Mouse (Mus musculus): ENCODE measurements around the gene Rgl1.

The Rgl1 gene

DNA sequence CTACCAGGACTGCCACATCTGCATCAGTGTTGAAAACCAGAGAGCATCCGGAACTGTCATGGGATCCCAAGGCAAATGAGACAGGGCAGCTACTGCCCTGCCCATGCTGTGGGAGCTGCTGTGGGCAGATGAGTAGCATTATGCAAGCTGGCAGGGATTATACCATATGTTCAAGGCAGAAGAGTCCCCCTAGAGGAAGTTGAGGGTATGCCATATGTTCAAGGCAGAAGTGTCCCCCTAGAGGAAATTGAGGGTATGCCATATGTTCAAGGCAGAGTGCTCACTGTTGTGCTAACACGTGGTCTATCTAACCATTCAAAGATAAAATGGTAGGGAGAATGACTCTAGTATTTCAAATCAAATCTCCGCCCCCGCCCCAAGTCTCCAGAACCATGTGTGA, 254.9 kb downstream of the Rgl1 start:
- DNase-seq (ENCODE audit: low read depth, low spot score) = peak; percentile 55

DNA sequence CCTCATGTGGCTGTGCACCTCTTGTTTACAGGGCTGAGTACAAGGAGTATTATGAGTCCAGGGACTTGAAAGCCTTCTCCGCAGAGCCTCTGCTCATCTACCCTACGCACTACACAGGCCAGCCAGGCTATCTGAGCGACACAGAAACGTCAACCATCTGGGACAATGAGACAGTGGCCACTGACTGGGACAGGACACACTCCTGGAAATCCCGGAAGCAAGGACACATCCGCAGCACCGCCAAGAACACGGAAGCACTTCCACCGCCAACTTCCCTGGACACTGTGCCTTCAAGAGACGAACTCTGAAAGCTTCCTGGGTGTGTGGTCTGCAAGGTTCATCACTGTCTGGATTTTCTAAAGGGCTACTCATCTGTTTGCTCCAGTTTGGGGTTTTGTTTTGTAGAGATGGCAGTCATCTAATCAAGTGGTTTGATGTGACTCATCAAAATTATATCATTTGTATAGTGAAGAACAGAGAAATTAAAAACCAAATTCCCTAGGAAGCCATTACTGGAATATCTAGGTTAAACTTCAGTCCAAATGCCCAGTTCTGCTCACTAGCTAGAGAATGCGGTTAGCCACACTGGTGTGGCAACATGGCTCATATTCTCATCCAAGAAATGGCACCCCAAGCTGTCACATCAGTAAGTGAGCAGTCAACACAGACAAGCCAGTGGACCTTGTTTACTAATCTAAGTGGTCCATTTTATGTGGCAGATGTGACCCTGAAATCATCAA, 257.5 kb downstream of the Rgl1 start:
- no peak for DNase-seq (ENCODE audit: low read depth, low spot score)

DNA sequence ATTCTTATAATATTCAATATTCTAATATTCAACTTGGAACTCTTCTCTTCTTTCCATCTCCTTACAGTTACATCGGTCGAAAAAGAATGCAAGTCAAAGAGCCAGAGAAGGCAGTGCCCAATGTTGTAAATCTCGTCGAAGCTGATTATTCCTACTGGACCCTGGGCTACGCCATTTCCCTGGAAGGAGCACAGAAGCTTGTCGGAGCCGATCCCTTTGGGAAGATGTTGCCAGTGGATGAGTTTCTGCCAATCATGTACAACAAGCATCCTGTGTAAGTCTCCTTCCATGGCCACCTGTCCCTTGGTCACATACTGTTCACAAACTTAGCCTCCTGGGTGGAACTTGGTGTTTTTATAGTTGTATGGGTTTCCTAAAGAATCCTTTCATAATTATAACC, 259.4 kb downstream of the Rgl1 start:
- no peak for DNase-seq (ENCODE audit: low read depth, low spot score)

DNA sequence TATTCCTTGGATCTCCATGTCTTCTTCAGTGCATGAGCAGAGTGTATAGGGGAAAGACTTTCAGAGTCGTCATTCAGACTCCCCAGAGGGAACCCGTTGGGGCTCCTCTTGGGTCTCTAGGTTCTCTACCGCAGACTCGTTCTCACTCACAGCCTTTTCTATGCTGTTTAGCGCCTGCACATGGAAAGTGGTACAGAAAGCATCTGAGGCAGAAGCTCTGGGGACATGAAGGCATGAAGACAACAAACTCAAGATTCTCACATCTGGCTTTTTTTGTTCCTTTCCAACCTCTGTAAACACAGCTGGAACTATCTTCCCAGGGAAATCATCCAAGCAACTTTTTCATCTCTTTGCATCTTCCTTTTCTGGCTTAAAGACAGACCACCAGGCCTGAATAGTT, 260.0 kb downstream of the Rgl1 start:
- DNase-seq (ENCODE audit: low read depth, low spot score) = no peak

DNA sequence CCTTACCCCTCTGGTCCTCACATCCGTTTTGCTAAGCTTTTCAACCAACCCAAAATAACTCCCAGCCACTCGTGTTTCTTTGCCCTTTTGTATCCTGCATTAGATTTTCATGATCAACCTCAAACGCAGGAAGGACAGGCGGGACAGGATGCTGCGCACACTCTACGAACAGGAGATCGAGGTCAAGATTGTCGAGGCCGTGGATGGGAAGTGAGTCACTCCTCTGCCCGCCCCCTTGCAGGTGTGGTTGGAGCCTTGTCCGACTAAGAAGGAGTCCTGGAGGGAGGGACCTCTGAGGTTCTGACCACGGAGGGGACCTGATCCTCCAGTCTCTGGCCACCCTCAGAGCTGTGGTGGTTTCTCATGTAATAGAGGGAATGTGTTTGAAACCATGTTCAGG, 266.3 kb downstream of the Rgl1 start:
- no peak for DNase-seq (ENCODE audit: low read depth, low spot score)

DNA sequence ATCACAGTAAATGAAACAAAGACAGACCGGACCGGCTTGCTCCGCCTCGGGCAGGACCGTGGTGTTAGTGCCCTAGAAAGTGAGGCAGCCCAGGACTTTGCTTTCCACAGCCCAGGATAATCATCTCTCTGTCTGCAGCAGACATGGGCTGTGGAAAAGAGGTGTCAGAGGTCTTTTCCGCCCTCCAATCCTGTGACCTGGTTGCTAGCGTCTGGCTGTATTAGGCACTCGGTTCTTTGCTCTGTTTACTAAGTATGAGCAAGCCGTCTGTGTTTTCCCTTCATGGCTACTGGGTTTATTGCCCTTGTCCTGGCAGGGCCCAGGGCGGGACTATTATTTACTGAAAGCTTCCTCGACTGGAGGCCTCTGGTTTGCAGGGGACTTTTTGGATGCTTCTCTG, 268.6 kb downstream of the Rgl1 start:
- DNase-seq (ENCODE audit: low read depth, low spot score) = no peak

DNA sequence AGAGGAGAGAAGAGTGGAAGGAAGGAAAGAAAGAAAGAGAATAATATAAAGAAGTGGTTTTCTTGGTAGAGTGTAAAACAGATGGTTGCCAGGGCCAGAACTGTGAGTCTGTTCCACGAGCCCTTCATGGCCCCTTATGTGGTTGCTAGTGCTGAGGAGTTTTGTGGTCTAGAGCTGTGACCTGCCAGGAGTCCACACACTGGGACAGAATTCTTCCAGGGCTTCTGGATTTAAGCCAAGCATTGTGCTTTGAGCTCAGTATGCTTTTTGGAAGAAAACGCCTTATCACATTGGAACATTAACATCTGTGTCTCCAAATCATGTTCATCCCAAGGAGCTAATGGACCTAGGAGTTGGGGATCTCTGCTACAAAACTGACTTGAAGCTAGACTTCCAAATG, 269.3 kb downstream of the Rgl1 start:
- DNase-seq (ENCODE audit: low read depth, low spot score) = no peak

DNA sequence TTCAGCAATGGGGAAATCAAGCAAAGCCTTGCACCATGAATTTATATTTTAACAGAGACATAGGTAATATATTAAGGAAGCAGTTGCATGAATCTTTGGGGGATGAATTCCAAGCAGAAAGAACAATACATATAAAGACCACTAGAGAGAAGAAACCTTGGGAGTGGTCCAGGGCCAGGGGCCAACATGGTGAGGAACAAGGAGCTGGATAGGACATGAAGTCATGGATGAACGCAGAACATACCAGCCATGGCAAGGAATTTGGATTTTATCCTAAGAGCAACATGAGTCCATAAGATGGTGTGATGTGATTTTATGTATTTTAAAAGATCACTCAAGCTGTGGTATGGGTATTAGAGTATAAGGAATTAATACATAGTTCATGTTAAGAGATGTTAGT, 273.9 kb downstream of the Rgl1 start:
- no peak for DNase-seq (ENCODE audit: low read depth, low spot score)

DNA sequence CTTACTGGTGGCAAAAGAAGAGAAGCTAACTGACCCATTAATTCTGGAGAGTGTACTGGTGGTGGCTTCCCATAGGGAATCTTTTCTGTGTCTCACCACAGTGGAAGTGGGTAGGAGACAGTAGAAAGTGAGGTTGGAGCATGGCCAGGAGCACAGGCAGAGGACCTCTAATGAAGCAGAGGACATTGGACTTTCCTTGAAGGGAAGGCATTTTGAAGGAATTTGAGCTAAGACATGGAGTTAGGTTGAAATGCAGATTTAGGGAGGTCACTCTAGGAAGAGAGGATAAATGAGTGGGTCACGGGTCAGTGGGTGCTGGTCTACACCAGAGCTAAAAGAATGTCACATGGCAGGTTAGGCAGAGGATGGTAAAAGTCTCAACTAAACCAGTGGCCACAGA, 275.3 kb downstream of the Rgl1 start:
- DNase-seq (ENCODE audit: low read depth, low spot score) = no peak

DNA sequence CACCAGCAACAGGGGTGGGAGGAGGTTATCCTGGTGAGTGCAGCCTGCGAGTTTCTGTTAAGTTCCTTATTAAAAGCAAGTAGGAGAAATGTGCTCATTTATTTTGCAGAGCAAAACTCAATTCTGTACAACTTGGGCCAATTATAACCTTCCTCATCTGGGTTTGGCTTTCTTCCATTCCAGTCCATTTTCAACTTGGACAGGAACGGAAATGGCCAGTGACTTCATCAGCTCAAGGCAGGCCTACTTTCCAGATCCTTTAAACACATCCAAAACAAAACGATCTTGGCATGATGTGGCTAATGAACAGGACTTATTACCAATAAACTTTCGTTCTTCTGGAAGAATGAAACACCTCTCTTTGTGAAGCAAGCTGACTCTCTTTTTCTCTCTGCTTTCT, 290.0 kb downstream of the Rgl1 start:
- DNase-seq (ENCODE audit: low read depth, low spot score) = no peak

DNA sequence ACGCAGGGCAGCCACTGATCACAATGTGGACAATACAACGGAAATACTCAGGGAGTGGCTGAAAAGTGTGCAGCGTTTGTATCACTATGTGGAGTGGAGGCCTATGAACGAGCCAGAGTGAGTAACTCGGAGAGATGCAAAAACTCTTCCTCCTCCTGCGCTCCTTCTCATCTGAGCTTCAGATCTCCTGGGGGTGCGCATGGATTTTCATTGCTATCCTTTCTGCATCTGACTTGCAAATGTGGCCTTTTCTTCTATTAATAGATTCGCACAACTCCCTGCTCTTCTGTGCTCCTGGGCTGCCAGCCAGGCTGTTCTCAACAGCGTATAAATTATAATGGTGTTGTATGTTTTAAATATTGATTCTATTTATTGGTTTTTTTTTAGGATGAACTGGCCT, 297.7 kb downstream of the Rgl1 start:
- no peak for DNase-seq (ENCODE audit: low read depth, low spot score)
